Mouse (Mus musculus) urinary bladder, postnatal 4 days (tissue): ENCODE results near the gene Ogfod3.

Experiments used
- DNase-seq, 2 experiments: peaks; one replicate each; pipeline ENCODE4 v3.0.0; 2021 to 2022; ENCODE audit warnings: low spot score in 2 of 2

The Ogfod3 gene

DNA sequence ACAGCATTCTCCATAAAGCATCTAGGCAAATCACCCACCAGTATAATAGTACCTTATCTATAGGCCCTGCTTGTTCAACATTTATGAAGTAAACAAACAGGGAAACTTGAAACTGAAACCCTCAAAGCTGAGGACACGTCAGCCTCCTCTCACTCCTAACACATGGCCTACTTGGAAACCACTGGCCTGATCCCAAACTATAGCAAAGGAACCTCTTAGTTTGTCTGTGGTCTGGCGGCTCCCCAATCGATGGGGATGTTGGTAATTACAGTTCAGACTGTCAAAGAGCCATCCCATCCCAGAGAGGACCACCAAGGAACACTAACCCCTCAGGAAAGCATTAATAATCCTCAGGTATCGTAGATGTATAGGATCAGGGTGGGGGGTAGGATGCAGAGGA is 4.7 kb downstream of the Ogfod3 start:
- no peak for DNase-seq

GRCm38 (mm10) chr11:121198622-121199021 is 5.9 kb downstream of the Ogfod3 start:
- no peak for DNase-seq

GRCm38 (mm10) chr11:121193415-121193814 is 11.1 kb downstream of the Ogfod3 start:
- no peak for DNase-seq

DNA sequence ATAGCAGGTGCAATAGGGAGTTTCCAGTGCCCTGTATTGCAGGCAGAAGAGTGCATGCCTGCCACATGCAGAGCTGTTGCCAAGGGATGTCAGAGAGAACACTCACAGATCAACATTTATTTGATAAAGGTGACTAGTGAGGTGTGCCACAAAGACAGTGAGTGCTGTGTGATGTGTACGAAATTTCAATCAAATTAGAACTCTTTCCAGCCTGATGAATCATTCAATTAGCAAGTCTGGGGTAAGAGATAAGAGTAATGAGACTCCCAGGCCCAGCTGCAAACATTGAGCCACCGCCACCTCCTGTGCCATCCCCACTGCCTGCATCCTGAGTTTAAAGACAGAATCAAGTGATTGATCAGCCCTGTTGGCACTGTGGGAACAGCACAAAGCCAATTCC is 11.8 kb downstream of the Ogfod3 start:
- DNase-seq, result no peak

DNA sequence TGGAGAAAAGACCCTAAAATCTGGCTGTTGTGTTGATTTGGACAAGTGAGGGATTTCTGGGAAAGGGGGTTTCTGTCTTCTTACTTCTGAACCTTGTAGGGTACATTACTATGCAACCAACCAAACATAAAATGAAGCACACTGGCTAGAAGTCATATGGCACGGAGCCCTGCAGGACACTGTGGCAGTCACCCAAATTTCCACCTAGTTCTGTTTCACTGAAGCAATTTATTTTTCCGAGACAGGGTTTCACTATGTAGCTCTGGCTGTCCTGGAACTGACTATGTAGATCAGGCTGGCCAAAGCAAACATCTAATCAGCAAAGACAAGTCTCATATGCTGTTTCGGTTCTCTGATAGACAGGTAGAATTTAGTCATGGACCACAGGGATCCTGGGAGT is 14.8 kb downstream of the Ogfod3 start:
- no peak for DNase-seq

DNA sequence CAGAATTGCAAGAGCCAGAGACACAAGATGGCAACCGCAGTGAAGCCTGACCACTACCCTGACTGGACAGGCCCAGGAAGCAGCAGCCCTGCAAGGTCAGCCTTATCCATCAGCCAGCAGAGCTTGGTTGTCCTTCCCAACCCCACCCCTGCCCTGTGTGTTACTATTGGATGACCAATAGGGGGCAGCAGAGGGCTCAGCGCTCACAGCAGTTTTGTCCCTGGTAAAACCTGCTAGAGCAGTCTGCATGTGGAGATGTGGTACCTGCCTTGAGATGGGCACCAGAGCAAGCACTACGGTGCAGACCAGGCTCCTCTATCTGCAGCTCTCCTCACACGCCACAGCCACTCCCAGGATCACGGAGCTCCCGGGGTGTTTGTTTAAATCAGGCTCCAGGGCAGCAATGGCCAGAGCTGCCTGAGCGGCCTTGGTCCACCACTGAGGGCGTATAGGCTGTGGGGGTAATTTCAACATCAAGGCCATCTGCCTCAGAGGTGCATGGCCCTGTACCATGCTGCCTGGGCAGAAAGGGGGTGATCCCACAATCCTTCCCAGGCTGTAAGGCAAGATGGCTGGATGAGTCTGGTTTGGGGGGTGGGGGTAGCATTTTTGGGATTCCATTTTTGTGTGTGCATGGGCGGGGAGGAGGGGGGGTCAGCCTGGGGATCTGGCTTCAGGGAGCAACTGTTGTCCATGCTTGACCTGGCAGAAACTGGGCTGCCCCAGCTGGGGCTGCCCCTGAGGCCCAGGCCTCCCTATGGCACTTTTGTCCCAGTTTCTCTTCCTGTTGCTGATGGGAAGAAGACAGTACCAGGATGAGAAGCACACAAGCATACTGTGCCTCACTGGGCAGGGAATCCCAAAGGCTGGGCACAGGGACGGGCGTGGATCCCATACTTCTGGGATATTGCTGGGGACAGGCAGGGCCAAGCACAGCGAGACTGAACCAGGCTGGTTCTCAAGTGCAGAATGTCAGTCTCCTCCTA is 27.9 kb downstream of the Ogfod3 start:
- DNase-seq, result peak in 1 of 2 experiments; percentile 32

GRCm38 (mm10) chr11:121174234-121174633 is 30.3 kb downstream of the Ogfod3 start:
- DNase-seq, result no peak

GRCm38 (mm10) chr11:121173203-121173602 is 31.3 kb downstream of the Ogfod3 start:
- no peak for DNase-seq

DNA sequence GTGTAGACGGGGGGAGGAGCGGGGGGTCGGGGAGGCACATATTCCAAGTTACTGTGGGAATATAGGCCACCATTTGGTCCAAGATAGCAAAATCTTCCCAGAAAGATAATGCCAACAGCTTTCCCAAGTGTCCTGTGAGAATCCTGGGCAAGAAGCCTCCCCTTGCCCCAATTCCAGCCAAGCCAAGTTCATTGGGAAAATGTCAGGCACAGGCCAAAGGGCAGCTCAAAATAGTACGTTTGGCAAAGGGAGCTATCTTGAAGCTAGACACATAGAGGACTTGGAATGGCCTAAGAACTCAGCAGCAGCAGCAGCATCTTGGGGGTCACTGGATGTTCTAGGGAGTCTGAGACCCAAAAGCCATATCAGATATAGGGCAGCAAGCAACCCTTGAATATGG is 40.8 kb downstream of the Ogfod3 start:
- DNase-seq, result no peak

GRCm38 (mm10) chr11:121160636-121161346 is 43.7 kb downstream of the Ogfod3 start:
- no peak for DNase-seq

DNA sequence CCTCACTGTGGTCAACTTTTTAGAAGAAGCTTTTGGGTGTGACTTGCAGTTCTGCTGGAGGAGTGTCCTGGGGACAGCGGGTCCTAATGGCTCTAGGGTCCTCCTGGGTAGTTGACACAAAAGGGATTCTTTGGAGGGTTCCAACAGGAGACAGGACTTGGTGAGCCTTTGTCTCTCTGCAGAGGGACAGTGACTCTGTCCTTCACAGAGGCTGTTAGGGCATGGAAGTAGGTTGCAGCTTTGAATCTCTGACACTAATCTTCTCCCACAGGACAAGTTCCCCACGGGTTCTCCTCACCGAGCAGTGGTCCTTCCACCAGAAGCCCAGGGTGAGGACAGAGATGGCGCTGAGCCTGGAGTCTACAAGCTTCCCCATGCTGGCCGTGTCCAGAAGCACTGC is 44.5 kb downstream of the Ogfod3 start, which contains the start of gene Uts2r:
Uts2r (plus strand) TSS at position 301 of the 400 bp plus-strand sequence.
- no peak for DNase-seq

DNA sequence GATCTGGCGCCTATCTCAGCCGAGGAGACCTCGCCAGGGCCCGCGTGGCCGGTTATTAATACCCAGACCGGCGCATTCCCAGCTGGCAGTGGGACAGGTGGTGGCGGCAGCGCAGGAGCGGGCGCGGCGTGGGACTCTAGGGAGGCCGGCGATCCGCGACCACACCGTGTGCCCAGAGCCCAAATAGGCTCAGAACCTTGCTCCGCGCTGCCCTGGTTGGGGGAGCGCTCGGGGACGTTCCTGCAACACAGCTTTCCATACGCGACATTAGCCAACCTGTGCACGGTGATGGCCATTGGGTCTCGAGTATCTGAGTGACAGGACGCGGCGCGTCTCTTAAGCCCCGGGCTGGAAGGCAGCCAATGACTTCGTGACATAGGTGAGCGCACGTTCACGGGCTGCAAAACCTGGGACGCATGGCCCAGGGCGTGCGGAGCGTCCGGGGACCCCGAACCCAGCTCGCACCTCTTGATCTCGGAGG is 48.1 kb downstream of the Ogfod3 start:
- no peak for DNase-seq

DNA sequence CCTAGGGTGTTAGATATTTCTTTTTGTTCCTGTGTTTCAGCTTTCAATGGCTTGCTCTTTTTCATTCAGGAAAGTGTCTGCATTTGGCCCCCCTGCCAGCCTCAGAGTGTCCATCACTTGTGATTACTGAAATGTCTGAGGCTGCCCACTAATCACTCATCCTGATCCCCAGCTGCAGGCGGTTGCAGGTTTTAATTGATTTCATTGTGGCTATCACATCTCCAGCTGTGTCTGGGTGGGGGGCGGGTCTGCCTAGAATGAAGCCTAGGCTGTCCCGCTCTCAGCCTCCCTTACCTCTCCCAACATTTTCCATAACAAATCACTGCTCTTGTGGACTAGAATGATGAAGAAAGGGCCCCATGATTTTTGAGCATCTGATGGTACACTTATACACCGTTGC is 50.3 kb downstream of the Ogfod3 start:
- DNase-seq, result no peak

DNA sequence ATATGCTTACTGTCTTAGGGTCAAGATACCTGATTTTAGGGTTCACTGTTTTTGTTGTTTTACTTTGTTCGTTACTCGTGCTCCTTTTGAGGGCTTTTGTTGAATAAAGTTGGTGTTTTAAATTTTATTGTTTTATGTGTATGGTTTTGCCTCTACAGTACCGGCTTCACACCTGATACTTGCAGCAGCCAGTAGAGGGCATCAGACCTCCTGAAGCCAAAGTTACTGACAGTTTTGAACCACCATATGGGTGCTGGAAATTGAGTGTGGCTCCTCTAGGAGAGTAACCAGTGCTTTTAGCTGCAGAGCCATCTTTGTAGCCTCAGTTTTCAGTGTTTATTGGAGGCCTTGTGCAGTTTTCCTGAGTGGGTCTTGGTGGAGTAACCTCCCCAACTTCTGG is 56.3 kb downstream of the Ogfod3 start:
- no peak for DNase-seq

- DNase-seq, result no peak
Observed at GRCm38 (mm10) chr11:121145865-121146264, 58.6 kb downstream of the Ogfod3 start, which contains the start of gene Tex19.1. Tex19.1 (plus strand) TSS chr11:121146143.

DNA sequence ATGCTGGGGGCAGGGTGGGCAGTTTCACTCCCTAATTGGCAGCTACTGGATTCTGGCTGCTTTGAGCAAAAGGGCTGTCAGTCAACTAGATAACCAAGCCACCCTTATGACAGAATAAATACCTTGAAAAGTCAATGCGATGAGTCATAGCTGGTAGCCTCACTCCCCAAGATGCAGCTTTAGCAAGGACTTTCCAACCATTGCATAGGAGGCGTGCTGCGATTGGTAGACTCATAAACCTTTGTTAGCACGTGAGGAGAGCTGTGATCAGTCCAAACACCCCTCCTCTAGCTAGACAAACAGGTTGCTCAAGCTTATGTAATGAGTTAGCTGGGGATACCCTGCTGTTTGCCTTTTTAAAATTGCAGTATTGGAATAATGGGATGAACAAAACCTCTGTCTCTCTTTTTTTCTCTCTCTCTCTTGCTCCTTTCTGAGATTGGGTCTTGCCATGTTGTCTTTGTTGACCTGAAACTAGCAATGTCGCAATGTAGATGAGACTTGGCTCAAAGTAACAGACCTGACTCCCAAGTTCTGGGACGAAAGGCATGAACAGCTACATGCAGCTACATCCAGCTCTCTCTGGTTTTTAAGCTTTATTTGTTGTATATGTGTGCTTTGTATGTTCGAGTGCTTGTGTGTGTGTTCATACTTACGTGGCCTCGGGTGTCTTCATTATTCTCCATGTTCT is 61.0 kb downstream of the Ogfod3 start:
- DNase-seq, result no peak

- DNase-seq, result no peak
Observed at GRCm38 (mm10) chr11:121138732-121139131, 65.8 kb downstream of the Ogfod3 start.

DNA sequence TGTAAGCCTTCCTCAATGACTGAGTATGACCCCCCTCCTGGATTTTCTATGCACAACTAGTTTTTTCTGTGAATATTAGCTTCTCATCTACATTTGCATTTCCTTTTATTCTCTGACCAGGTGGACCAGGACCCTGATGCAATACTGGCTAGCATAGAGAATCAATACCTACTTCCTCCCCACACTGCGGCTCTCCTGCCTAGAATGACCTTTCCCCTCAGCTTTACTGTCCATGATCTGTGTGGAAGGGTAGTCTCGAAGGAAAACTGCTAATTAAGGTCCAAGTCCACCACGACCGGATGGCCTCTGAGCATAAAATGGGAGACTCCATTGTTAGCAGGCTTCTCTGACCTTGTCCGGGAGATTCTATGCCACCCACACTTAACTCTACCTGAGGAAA is 66.8 kb downstream of the Ogfod3 start:
- DNase-seq, result no peak

DNA sequence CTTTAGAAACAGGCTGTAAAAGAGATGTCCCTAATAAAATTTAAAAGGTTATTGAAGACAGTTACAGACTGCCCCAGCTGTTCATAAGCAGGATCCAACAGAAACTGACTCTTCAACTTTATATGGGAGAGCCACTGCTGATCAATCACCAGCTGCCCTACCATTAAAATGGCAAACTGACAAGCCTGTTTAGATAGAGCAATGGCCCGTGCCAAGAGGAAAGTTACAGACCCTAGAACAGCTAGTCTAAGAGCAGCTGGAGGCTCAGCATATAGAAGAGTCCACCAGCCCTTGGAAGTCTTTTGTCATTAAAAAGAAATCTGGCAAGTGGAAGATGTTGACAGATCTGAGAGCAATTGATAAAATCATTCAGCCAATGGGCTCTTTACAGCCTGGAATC is 69.9 kb downstream of the Ogfod3 start:
- no peak for DNase-seq

DNA sequence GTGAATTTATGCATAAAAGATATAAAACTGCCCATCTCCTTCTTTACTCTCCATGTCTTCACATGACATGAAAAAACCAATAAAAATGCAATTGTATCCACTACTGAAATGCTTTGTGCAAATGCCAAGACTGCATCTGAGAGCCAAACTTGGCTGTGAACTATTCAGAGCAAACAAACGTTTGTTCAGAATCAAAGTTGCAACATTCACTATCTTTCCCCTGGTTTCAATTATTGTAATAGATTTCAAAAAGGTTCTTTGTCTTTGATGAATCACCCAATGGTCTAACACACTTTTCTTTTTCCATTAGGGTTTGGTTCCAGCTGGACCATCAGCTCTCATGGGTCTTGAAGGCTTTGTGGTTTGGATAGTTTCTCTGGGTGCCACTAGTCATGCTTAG is 74.9 kb downstream of the Ogfod3 start:
- no peak for DNase-seq
